Mouse (Mus musculus): Measurements from ENCODE around the gene Gart. TPM values are rescaled to one million over a fixed set of nuclear protein-coding genes. Genes with fewer than 3 reads are reported as not detected.

The Gart gene
- total and polyA plus RNA-seq, 3 experiments: 356 to 722 (median 517) TPM

- TF ChIP-seq CHD1 (IDR thresholded peaks at IDR 0.05; ENCODE audit: low read depth, low read length) (no peak), POLR2AphosphoS2 (IDR thresholded peaks at IDR 0.05; ENCODE audit: low read depth, low read length) (no peak), MAZ (IDR thresholded peaks at IDR 0.05; ENCODE audit: low read depth, low read length) (no peak), POLR2A (IDR thresholded peaks at IDR 0.05; ENCODE audit: low read depth, low read length) (no peak), UBTF (IDR thresholded peaks at IDR 0.05; ENCODE audit: low read depth, low read length) (no peak), ZNF384 (IDR thresholded peaks at IDR 0.05; ENCODE audit: low read depth, low read length) (0 out of 2 replicates have a peak, but pooled peaks have one; percentile 50)
- H3K4me2 ChIP-seq (ENCODE audit: insufficient read depth, low read depth, poor library complexity, severe bottlenecking): no peak overlapping the region
- in situ Hi-C loops (cut with MboI; ENCODE audit: low pct_ligation_motif_present, low pct_unique_long_range_greater_than_20kb, low sequenced_read_pairs) (loop anchor here (10.0 kb wide), 1 partner anchor 228 kb away; no protein-coding TSS in a partner anchor), dilution Hi-C loops (cut with MboI; ENCODE audit: extremely low pct_ligation_motif_present, extremely low pct_unique_long_range_greater_than_20kb, low sequenced_read_pairs) (no loop called here)
- H3K4me3 ChIP-seq (replicated peaks in 1 of 3; ENCODE audit: low read depth in 2 of 3, low read length in 2 of 3, poor library complexity in 1 of 3): no peak overlapping the region
- peaks cover 4 to 24% of the 10 kb centered on the region in 2 experiments; a peak in 3 of 4 replicates for H3K4me1 ChIP-seq (ENCODE audit: control insufficient read depth in 1 of 2, insufficient read depth in 2 of 2)
- DNase-seq (ENCODE audit: extremely low read depth): no peak
- no peak overlapping the region for H3K27ac ChIP-seq (ENCODE audit: insufficient read depth, low read depth)
- peaks cover 5% of the 10 kb centered on the region for H3K27me3 ChIP-seq (replicated peaks)
- H3K36me3 ChIP-seq (replicated peaks in 1 of 2; ENCODE audit: control insufficient read depth in 1 of 2, insufficient read depth in 1 of 2, low read length in 1 of 2): peaks cover 0 to 26% of the 10 kb centered on the region in 2 experiments
- H3K79me2 ChIP-seq (replicated peaks; ENCODE audit: control insufficient read depth, extremely low read depth, insufficient read depth, poor library complexity, severe bottlenecking): no peaks in the 10 kb centered on the region
- H3K9me3 ChIP-seq (replicated peaks; ENCODE audit: low read length): no peaks in the 10 kb centered on the region
- no peak overlapping the region for H3K9ac ChIP-seq (ENCODE audit: insufficient read depth, low read depth)
Observed at GRCm38 (mm10) chr16:91593262-91593661, 53.5 kb downstream of the Gart start.

GRCm38 (mm10) chr16:91592162-91592561 is 54.6 kb downstream of the Gart start:
- Histone ChIP-seq H3K27me3 (replicated peaks) (no peaks in the 10 kb centered on the region), H3K9me3 (replicated peaks; ENCODE audit: low read length) (no peaks in the 10 kb centered on the region), H3K36me3 (replicated peaks in 1 of 2; ENCODE audit: control insufficient read depth in 1 of 2, insufficient read depth in 1 of 2, low read length in 1 of 2) (peaks cover 0 to 26% of the 10 kb centered on the region in 2 experiments), H3K4me3 (replicated peaks in 1 of 3; ENCODE audit: low read depth in 2 of 3, low read length in 2 of 3, poor library complexity in 1 of 3) (no peak overlapping the region), H3K9ac (ENCODE audit: insufficient read depth, low read depth) (no peak overlapping the region), H3K79me2 (replicated peaks; ENCODE audit: control insufficient read depth, extremely low read depth, insufficient read depth, poor library complexity, severe bottlenecking) (no peaks in the 10 kb centered on the region), H3K4me2 (ENCODE audit: insufficient read depth, low read depth, poor library complexity, severe bottlenecking) (no peak overlapping the region), H3K4me1 (ENCODE audit: control insufficient read depth in 1 of 2, insufficient read depth in 2 of 2) (peaks cover 6 to 29% of the 10 kb centered on the region in 2 experiments; a peak in 3 of 4 replicates), H3K27ac (ENCODE audit: insufficient read depth, low read depth) (no peak overlapping the region)
- dilution Hi-C loops (cut with MboI; ENCODE audit: extremely low pct_ligation_motif_present, extremely low pct_unique_long_range_greater_than_20kb, low sequenced_read_pairs) (no loop called here), in situ Hi-C loops (cut with MboI; ENCODE audit: low pct_ligation_motif_present, low pct_unique_long_range_greater_than_20kb, low sequenced_read_pairs) (loop anchor here (10.0 kb wide), 1 partner anchor 227 kb away; no protein-coding TSS in a partner anchor)
- TF ChIP-seq BHLHE40 (IDR thresholded peaks at IDR 0.05; ENCODE audit: low read depth, low read length) (no peak), MAFK (IDR thresholded peaks at IDR 0.05; ENCODE audit: insufficient replicate concordance, low read length) (no peak), IRF4 (IDR thresholded peaks at IDR 0.05; ENCODE audit: low read depth, low read length) (no peak), HCFC1 (IDR thresholded peaks at IDR 0.05; ENCODE audit: low read depth, low read length) (no peak), E2F4 (IDR thresholded peaks at IDR 0.05; ENCODE audit: insufficient replicate concordance, low read depth, low read length) (no peak), ZC3H11A (IDR thresholded peaks at IDR 0.05; ENCODE audit: low read depth, low read length) (no peak), ZNF384 (IDR thresholded peaks at IDR 0.05; ENCODE audit: low read depth, low read length) (no peak), ELF1 (IDR thresholded peaks at IDR 0.05; ENCODE audit: low read depth, low read length) (no peak), USF2 (conservative IDR thresholded peaks at IDR 0.05; ENCODE audit: low read depth, low read length) (no peak), TBP (conservative IDR thresholded peaks at IDR 0.05; ENCODE audit: low read depth, low read length) (no peak), EP300 (IDR thresholded peaks at IDR 0.05; ENCODE audit: low read length) (no peak), JUN (IDR thresholded peaks at IDR 0.05; ENCODE audit: insufficient read depth, low read depth, low read length) (no peak), TCF12 (IDR thresholded peaks at IDR 0.05; ENCODE audit: low read depth, low read length) (no peak), UBTF (IDR thresholded peaks at IDR 0.05; ENCODE audit: low read depth, low read length) (no peak), ZMIZ1 (IDR thresholded peaks at IDR 0.05; ENCODE audit: low read depth, low read length) (no peak)
- no peak for DNase-seq (ENCODE audit: extremely low read depth)
